Mouse (Mus musculus) embryo, embryonic 11 days (tissue): ENCODE measurements around the gene Nr1d1.
"Not testable (repeated sequence)": the region's sequence is repeated elsewhere in the genome, so short reads cannot be mapped to it uniquely, and the experiment has no call there.

Experiments
- DNase-seq: peaks from one replicate; pipeline ENCODE4 v3.0.0-alpha.2; 2015

The Nr1d1 gene

GRCm38 (mm10) chr11:98750351-98751201 lies 24.6 kb downstream of the Nr1d1 start:
- no peak for DNase-seq

GRCm38 (mm10) chr11:98749716-98750115 lies 25.4 kb downstream of the Nr1d1 start:
- DNase-seq = peak; percentile 9

- peak; percentile 54 for DNase-seq
Observed at GRCm38 (mm10) chr11:98748506-98749416, 26.4 kb downstream of the Nr1d1 start.

GRCm38 (mm10) chr11:98747804-98748505 lies 27.2 kb downstream of the Nr1d1 start:
- DNase-seq = peak; percentile 22

- peak; percentile 91 for DNase-seq
Observed at GRCm38 (mm10) chr11:98746855-98747693, 28.1 kb downstream of the Nr1d1 start.

- DNase-seq = no peak
Observed at GRCm38 (mm10) chr11:98745932-98746853, 28.9 kb downstream of the Nr1d1 start.

- DNase-seq = no peak
Observed at GRCm38 (mm10) chr11:98744456-98745019, 30.6 kb downstream of the Nr1d1 start.

GRCm38 (mm10) chr11:98743655-98744345 lies 31.3 kb downstream of the Nr1d1 start:
- DNase-seq = peak; percentile 78

GRCm38 (mm10) chr11:98742397-98743291 lies 32.5 kb downstream of the Nr1d1 start:
- peak; percentile 33 for DNase-seq

- DNase-seq = peak; percentile 94
Observed at GRCm38 (mm10) chr11:98741622-98742396, 33.3 kb downstream of the Nr1d1 start.

- peak; percentile 10 for DNase-seq
Observed at GRCm38 (mm10) chr11:98741051-98741620, 34.0 kb downstream of the Nr1d1 start.

GRCm38 (mm10) chr11:98740393-98741050 lies 34.6 kb downstream of the Nr1d1 start, which contains the start of gene Thra:
Thra (plus strand) TSS chr11:98740638.
- peak; percentile 81 for DNase-seq

- peak; percentile 53 for DNase-seq
Observed at GRCm38 (mm10) chr11:98740026-98740392, 35.1 kb downstream of the Nr1d1 start.

- no peak for DNase-seq
Observed at GRCm38 (mm10) chr11:98738925-98739324, 36.2 kb downstream of the Nr1d1 start.

GRCm38 (mm10) chr11:98738428-98738911 lies 36.7 kb downstream of the Nr1d1 start:
- no peak for DNase-seq

- not testable (repeated sequence) for DNase-seq
Observed at GRCm38 (mm10) chr11:98737220-98737619, 37.9 kb downstream of the Nr1d1 start.

GRCm38 (mm10) chr11:98736176-98736575 lies 39.0 kb downstream of the Nr1d1 start:
- DNase-seq = no peak
